Mouse (Mus musculus) MEL (cell line): ENCODE data around the gene Uaca. TPM values are rescaled to one million over a fixed set of nuclear protein-coding genes. Genes with fewer than 3 reads are reported as not detected.

Experiments
- DNase-seq: peaks from one replicate; pipeline ENCODE4 v3.0.0; 2011; ENCODE audit warnings: low read depth, low spot score
- H3K27ac ChIP-seq: 2 replicates; pipeline ENCODE4 v1.5.1; 2012; ENCODE audit warnings: low read depth, mild to moderate bottlenecking, control low read depth, low read length, moderate library complexity; ENCODE audit not compliant: control insufficient read depth
- H3K27me3 ChIP-seq, 2 experiments: fragments of 150-350 bp in 1 of 2; sonication (generic) in 1 of 2; 2 replicates each; pipeline ENCODE4 v1.6.1; 2012; ENCODE audit warnings: low read length in 2 of 2, mild to moderate bottlenecking in 2 of 2, improper control_type of control experiment in 1 of 2, moderate library complexity in 1 of 2; ENCODE audit not compliant: insufficient read depth in 2 of 2, control insufficient read depth in 1 of 2
- H3K36me3 ChIP-seq, 2 experiments: 2 replicates each; pipeline ENCODE4 v1.6.1; 2012 to 2014; ENCODE audit warnings: low read length in 2 of 2, improper control_type of control experiment in 1 of 2, inconsistent platforms in 1 of 2, mild to moderate bottlenecking in 1 of 2; ENCODE audit not compliant: insufficient read depth in 2 of 2, control insufficient read depth in 1 of 2
- H3K4me1 ChIP-seq, 2 experiments: fragments of 150-350 bp in 1 of 2; sonication (generic) in 1 of 2; 2 replicates each; pipeline ENCODE4 v1.6.1; 2012; ENCODE audit warnings: low read length in 2 of 2, improper control_type of control experiment in 1 of 2, mild to moderate bottlenecking in 1 of 2; ENCODE audit not compliant: insufficient read depth in 2 of 2, control insufficient read depth in 1 of 2
- H3K4me3 ChIP-seq, 2 experiments: fragments of 150-350 bp in 1 of 2; sonication (generic) in 1 of 2; 2 replicates each; pipeline ENCODE4 v1.5.1; 2012; ENCODE audit warnings: low read depth in 2 of 2, low read length in 2 of 2, mild to moderate bottlenecking in 2 of 2, moderate library complexity in 2 of 2, control low read depth in 1 of 2, improper control_type of control experiment in 1 of 2; ENCODE audit not compliant: control insufficient read depth in 1 of 2, insufficient read depth in 1 of 2
- H3K79me2 ChIP-seq: 2 replicates; pipeline ENCODE4 v1.6.1; 2012; ENCODE audit warnings: mild to moderate bottlenecking, low read length, moderate library complexity; ENCODE audit not compliant: control insufficient read depth, poor library complexity, insufficient read depth
- H3K9ac ChIP-seq: 2 replicates; pipeline ENCODE4 v1.6.1; 2012; ENCODE audit warnings: low read depth, mild to moderate bottlenecking, control low read depth, low read length, moderate library complexity; ENCODE audit not compliant: control insufficient read depth, poor library complexity, severe bottlenecking
- H3K9me3 ChIP-seq: fragments of 150-350 bp; sonication (generic); replicated peaks from 2 replicates; pipeline ENCODE4 v1.6.1; 2012; ENCODE audit warnings: mild to moderate bottlenecking, low read length, improper control_type of control experiment, moderate library complexity; ENCODE audit not compliant: insufficient read depth
- CHD1 ChIP-seq: IDR thresholded peaks from 2 replicates; pipeline ENCODE4 v1.6.1; 2012; ENCODE audit warnings: low read depth, mild to moderate bottlenecking, inconsistent platforms, low read length, improper control_type of control experiment
- E2F4 ChIP-seq: IDR thresholded peaks from 2 replicates; pipeline ENCODE4 v1.6.1; 2011; ENCODE audit warnings: low read depth, low read length, improper control_type of control experiment, borderline replicate concordance
- GABPA ChIP-seq: IDR thresholded peaks from 2 replicates; pipeline ENCODE4 v1.6.1; 2012; ENCODE audit warnings: low read depth, mild to moderate bottlenecking, inconsistent platforms, low read length, improper control_type of control experiment, moderate library complexity
- KAT2A ChIP-seq: conservative IDR thresholded peaks from 2 replicates; pipeline ENCODE4 v1.6.1; 2012; ENCODE audit warnings: low read depth, low read length, improper control_type of control experiment, inconsistent platforms
- MAFK ChIP-seq: IDR thresholded peaks from 2 replicates; pipeline ENCODE4 v1.6.1; 2011; ENCODE audit warnings: low read depth, mild to moderate bottlenecking, low read length, improper control_type of control experiment, borderline replicate concordance
- MEF2A ChIP-seq: IDR thresholded peaks from 2 replicates; pipeline ENCODE4 v1.6.1; 2014; ENCODE audit warnings: low read depth, mild to moderate bottlenecking, inconsistent platforms, low read length, improper control_type of control experiment; ENCODE audit not compliant: poor library complexity, insufficient replicate concordance, severe bottlenecking; ENCODE audit errors: extremely low read depth
- MXI1 ChIP-seq: IDR thresholded peaks from 2 replicates; pipeline ENCODE4 v1.6.1; 2011; ENCODE audit warnings: mild to moderate bottlenecking, low read depth, low read length, improper control_type of control experiment
- MYB ChIP-seq: IDR thresholded peaks from 2 replicates; pipeline ENCODE4 v1.6.1; 2011; ENCODE audit warnings: mild to moderate bottlenecking, low read depth, low read length, improper control_type of control experiment
- MYC ChIP-seq: IDR thresholded peaks from 2 replicates; pipeline ENCODE4 v1.6.1; 2011; ENCODE audit warnings: low read depth, mild to moderate bottlenecking, low read length, improper control_type of control experiment, moderate library complexity
- NRF1 ChIP-seq: IDR thresholded peaks from 2 replicates; pipeline ENCODE4 v1.6.1; 2014; ENCODE audit warnings: low read depth, mild to moderate bottlenecking, inconsistent platforms, low read length, improper control_type of control experiment, moderate library complexity; ENCODE audit not compliant: poor library complexity, insufficient read depth, severe bottlenecking
- POLR2AphosphoS5 ChIP-seq: IDR thresholded peaks from 2 replicates; pipeline ENCODE4 v1.6.1; 2012; ENCODE audit warnings: low read depth, borderline replicate concordance, mild to moderate bottlenecking, inconsistent platforms, low read length, moderate library complexity, mixed read lengths
- RAD21 ChIP-seq: IDR thresholded peaks from 2 replicates; pipeline ENCODE4 v1.6.1; 2011; ENCODE audit warnings: mild to moderate bottlenecking, low read depth, low read length, improper control_type of control experiment
- SMC3 ChIP-seq: IDR thresholded peaks from 2 replicates; pipeline ENCODE4 v1.6.1; 2011; ENCODE audit warnings: low read depth, low read length, improper control_type of control experiment
- TBP ChIP-seq: IDR thresholded peaks from 2 replicates; pipeline ENCODE4 v1.8.0; 2011; ENCODE audit warnings: low read depth, low read length, improper control_type of control experiment
- USF2 ChIP-seq, 2 experiments: IDR thresholded peaks; 2 replicates each; pipeline ENCODE4 v1.6.1; 2011 to 2012; ENCODE audit warnings: improper control_type of control experiment in 2 of 2, low read length in 2 of 2, borderline replicate concordance in 1 of 2, inconsistent platforms in 1 of 2, low read depth in 1 of 2, mild to moderate bottlenecking in 1 of 2; ENCODE audit not compliant: insufficient read depth in 1 of 2
- ZKSCAN1 ChIP-seq: IDR thresholded peaks from 2 replicates; pipeline ENCODE4 v1.6.1; 2012; ENCODE audit warnings: low read depth, mild to moderate bottlenecking, inconsistent platforms, low read length, improper control_type of control experiment, moderate library complexity
- ZMIZ1 ChIP-seq: IDR thresholded peaks from 2 replicates; pipeline ENCODE4 v1.6.1; 2012; ENCODE audit warnings: low read depth, mild to moderate bottlenecking, inconsistent platforms, low read length, improper control_type of control experiment, moderate library complexity
- polyA plus RNA-seq, 2 experiments: library from polyadenylated mRNA; stranded (reverse) in 1 of 2; unstranded in 1 of 2; fragments of >175 nt in 1 of 2; fragments of >200 nt in 1 of 2; gene quantifications; 2 replicates each; pipeline versions ENCODE4 v1.2.1 to v1.2.4; 2012; ENCODE audit warnings: low replicate concordance in 2 of 2, low read depth in 1 of 2; ENCODE audit not compliant: insufficient read length in 2 of 2, insufficient read depth in 1 of 2, missing spikeins in 1 of 2
- total RNA-seq: library from RNA; depleted of rRNA; stranded (reverse); fragments of 300-350 nt; gene quantifications from 2 replicates; pipeline ENCODE4 v1.2.3, GENCODE M21; 2012

Uaca gene
- total and polyA plus RNA-seq, 3 experiments = 10.9 to 11.4 TPM; not detected in 1

GRCm38 (mm10) chr9:60807996-60808395 lies 13.7 kb downstream of the Uaca start:
- Histone ChIP-seq H3K9ac (no peak overlapping the region), H3K27me3 (no peaks in the 10 kb centered on the region; a peak in 1 of 4 replicates), H3K4me3 (no peak overlapping the region), H3K9me3 (no peaks in the 10 kb centered on the region), H3K4me1 (no peaks in the 10 kb centered on the region), H3K27ac (no peak overlapping the region), H3K36me3 (no peaks in the 10 kb centered on the region), H3K79me2 (no peaks in the 10 kb centered on the region)
- TF ChIP-seq POLR2AphosphoS5 = no peak
- no peak for TF ChIP-seq RAD21
- no peak for TF ChIP-seq MXI1
- no peak for TF ChIP-seq E2F4
- TF ChIP-seq KAT2A = no peak
- TF ChIP-seq USF2 (IDR thresholded peaks at IDR 0.05; ENCODE audit: borderline replicate concordance in 1 of 2, insufficient read depth in 1 of 2, low read depth in 1 of 2, low read length in 2 of 2) = no peak
- no peak for TF ChIP-seq NRF1
- no peak for TF ChIP-seq TBP
- no peak for TF ChIP-seq MEF2A
- no peak for TF ChIP-seq MYB
- TF ChIP-seq GABPA = no peak
- TF ChIP-seq SMC3 = no peak
- no peak for TF ChIP-seq MYC
- no peak for TF ChIP-seq MAFK
- DNase-seq = no peak

DNA sequence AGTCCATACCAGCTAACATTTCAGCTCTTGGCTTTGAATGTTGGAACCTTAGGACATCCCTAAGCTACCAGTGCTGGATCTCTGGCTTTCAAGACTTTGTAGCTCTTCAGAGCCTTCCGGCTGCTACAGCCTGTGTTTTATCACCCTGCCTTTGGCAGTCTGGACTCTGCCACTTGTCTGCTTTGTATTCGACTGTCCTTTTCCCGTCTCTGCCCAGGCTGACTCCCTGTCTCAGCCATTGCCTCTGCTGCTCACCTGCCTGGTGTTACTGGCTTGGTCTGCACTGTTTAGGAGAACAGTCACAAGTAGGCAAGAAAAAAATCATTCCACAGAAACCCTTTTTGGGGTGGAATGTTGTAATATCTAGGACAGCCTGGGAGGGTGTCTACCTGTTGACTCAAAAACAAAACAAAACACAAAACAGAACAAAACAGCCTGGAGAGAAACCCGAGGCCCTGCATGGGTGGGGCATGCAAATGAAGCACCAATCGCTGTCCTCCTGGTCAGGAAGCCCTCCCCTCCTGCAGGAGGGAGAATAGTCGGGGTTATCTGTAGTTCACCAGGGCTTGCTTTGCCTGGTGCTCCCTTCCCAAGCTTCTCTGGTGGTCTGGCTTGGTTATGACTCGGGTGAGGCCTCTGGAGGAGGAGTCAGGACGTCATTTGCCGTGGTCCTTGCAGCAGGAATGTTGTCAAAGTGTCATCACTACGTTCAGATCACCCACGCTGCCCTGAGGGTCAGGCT lies 19.0 kb downstream of the Uaca start:
- H3K9ac ChIP-seq = no peak overlapping the region

More for the DNA sequence above, 19.0 kb downstream of the Uaca start:
- TF ChIP-seq MEF2A (no peak), CHD1 (no peak), ZKSCAN1 (no peak), ZMIZ1 (no peak)
- Histone ChIP-seq H3K9me3 (no peaks in the 10 kb centered on the region), H3K36me3 (no peaks in the 10 kb centered on the region), H3K27ac (no peak overlapping the region), H3K4me1 (no peaks in the 10 kb centered on the region), H3K4me3 (peak overlapping the region in 1 of 2 experiments; percentile 50; a peak in 2 of 4 replicates), H3K27me3 (no peaks in the 10 kb centered on the region; a peak in 1 of 4 replicates), H3K79me2 (no peaks in the 10 kb centered on the region)
- peak; percentile 44 for DNase-seq
